Mouse (Mus musculus) embryo, embryonic 11.5 days (tissue): ENCODE measurements around the gene Prss21.
A peak's percentile ranks its signal among the peaks of the same experiment; 100 is the strongest.

Experiments
- DNase-seq: peaks from one replicate; pipeline ENCODE4 v3.0.0-alpha.2; 2012; ENCODE audit warnings: low read depth, low spot score

Prss21 gene

DNA sequence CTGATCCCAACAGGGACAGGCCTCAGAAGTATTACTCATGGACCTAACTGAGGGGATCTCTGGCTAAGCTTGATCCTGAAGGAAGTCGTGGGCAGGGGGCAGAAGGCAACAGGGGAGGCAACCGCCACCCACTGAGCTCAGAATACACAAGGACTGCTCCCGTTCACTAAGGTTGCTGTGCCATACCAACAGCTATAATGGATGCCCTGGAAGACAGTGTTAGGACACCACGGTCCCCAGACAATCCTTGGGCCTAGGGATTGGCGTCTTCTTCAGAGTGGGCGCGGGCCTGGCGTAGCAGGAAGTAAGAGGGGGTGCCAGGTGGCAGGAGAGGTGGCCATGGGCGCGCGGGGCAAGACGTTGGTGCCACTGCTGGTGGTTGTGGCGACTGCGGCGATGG, at the start of gene Prss21:
Prss21 (plus strand) TSS at position 301 of the 400 bp plus-strand sequence.
- DNase-seq, result no peak

DNA sequence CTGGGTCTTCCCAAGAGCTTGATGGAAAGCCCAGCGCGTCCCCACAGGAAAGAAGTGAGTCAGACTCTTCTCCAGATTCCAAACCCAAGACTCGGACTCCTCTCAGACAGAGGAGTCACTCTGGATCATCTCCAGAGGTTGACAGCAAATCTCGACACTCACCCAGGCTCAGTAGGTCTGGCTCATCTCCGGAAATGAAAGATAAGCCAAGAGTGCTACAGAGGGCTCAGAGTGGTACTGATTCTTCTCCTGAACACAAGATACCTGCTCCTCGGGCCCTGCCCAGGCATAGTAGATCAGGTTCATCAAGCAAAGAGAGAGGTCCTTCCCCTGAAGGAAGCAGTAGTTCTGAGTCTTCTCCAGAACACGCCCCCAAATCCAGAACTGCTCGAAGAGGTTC, 49.3 kb upstream of the Prss21 start:
- no peak for DNase-seq

GRCm38 (mm10) chr17:23819235-23819634, 48.6 kb upstream of the Prss21 start:
- no peak for DNase-seq

DNA sequence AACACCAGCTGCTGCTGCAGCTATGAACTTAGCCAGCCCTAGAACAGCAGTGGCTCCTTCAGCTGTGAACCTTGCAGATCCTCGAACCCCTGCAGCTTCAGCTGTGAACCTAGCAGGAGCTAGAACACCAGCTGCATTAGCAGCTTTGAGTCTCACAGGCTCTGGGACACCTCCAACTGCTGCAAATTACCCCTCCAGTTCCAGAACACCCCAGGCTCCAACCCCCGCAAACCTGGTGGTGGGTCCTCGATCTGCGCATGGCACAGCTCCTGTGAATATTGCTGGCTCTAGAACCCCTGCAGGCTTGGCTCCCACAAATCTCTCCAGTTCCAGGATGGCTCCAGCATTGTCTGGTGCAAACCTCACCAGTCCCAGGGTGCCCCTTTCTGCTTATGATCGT, 47.1 kb upstream of the Prss21 start:
- DNase-seq, result no peak

- no peak for DNase-seq
Measured at GRCm38 (mm10) chr17:23822094-23822493, 45.8 kb upstream of the Prss21 start.

DNA sequence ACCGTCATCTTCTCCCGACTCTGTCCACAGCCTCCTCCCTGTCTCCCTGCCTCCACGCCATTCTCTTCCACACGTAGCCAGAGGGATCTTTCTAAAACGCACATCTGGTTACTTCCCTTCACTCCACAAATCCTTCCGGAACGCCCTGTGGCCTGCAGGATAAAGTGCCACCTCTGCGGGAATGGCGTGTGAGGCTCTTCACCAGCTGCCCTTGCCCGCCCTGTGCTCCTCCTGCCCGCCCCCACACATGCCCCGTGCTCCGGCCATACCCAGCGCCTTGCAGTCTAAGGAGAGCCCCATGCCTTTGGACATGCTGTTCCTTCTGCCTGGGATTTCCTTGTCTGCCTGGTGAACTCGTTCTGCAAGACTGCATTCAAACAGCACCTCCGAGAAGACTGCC, 44.8 kb upstream of the Prss21 start:
- DNase-seq, result no peak

DNA sequence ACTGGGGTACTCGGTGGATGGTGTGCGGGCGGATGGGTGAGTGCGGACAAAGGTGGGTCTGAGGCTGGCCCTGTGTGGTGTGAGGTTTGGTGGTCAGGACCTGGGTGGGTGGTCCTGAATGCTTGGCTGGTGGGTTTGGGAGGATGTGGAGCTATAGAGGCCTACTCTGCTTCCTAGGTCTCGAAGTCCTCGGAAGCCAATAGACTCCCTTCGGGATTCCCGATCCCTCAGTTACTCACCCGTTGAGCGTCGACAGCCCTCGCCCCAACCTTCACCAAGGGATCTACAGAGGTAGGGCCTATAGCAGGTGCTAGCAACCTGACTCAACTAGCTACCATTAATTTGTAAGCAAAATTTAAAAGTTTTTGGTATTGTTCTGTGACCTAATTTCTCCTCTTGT, 44.2 kb upstream of the Prss21 start:
- no peak for DNase-seq

DNA sequence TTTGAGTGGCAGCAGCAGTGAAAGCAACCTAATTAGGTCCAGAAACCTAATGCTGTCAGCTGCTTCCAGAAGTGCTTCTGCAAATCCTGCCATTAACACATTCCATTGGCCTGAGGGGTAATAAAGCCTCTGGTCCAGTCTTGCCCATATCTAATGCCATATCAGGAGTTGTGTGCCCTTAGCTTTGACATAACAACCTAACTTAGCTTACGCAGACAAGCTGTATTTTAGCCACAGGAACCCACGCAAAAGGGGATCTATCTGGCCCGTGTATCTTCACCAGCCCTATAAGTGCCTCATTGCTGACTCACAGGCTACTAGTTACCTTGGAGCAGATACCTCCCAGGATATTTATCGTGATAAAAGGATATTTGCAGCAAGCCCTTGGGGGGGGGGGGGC, 42.3 kb upstream of the Prss21 start:
- no peak for DNase-seq

DNA sequence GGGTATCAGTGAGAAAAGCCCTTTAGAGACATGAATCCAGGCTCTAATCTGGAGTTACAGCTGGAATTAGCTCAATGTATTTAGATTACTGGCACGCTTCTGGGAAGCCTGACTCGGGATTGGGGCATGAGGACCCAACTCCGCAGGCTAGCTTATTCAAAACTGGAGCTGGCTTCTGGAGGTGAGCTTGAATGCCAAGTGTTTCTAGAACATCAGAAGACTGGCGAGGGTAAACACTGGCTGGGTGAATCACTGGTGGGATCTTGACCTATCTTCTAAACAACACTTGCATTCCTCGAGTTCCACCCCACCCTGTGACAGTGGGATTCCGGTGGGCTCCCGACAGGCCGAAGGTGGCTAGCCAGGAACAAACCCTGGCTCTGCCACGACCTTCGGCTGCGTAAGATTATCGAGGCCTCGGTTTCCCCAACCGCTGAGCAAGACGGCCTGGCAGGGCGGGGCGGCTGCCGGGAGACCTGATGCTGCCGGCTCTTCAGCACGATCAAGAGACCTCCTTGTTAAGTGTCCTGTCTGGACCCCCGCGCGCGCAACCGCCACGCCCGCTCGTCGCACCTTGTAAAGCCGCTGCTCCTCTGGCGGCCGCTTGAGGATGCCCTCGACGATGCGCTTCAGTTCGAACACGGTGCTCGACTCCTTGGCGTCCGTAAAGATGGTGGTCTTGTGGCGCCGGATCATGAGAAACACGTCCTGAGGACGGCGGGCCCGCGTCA, 39.4 kb upstream of the Prss21 start:
- no peak for DNase-seq

DNA sequence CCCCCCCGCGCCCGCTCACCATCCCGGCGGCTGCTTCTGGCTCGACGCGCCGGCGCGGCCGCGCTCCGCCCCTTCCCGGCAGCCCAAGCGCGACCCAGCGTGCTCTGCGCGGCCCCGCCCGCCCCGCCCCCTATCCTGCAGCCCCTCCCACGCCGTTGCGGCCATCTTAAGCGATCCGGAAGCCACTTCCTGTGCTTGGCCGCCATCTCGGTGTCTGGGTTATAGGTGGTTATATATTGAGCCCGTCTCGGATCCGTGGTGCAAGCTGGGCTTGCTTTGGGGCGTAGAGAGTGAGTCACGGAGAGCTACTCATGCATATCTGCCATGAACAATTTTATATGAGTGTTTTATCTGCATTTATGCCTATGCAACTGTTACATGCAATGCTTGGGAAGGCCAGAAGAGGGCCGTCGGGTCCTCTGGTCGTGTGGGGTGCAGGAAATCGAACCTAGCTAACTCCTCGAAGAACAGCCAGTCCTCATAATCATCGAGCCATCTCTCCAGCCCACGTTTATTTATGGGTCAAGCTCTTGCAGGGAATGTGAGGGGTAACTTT, 38.7 kb upstream of the Prss21 start, which contains the start of gene Elob:
Elob (minus strand) TSS at position 73 of the 556 bp plus-strand sequence.
- DNase-seq, result peak; percentile 72

GRCm38 (mm10) chr17:23831201-23831600, 36.7 kb upstream of the Prss21 start:
- no peak for DNase-seq

DNA sequence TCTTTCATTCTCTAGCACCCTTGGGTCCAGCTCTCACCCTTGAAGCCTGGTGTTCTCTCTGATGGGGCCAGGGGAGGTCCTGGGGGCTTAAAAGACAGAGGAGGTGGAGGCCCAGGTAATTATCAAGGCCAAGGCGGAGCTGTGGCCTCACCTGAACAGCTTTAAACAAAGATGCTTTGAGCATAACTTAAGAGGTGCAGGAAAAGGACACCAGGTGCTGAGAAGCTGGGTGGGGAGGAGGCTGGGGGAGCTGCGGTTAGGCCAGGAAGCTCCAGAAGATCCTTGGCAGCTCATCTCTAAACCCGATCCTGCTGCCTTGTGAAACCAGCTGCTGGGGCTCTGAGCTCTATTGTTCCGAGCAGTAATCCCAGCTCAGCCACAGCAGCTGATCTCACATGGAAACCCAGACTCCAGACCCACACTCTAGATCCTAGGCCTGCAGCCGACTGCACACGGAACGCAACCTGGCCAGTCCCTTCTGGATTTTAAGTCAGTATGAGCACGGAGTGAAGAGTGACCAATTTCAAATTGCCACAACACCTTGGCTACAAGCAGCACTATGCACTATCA, 31.8 kb upstream of the Prss21 start, which contains the start of gene Prss33:
Prss33 (minus strand) TSS at position 51 of the 570 bp plus-strand sequence.
- DNase-seq, result no peak

- peak; percentile 52 for DNase-seq
Measured at GRCm38 (mm10) chr17:23841145-23841544, 26.7 kb upstream of the Prss21 start.

GRCm38 (mm10) chr17:23843141-23843811, 24.6 kb upstream of the Prss21 start:
- DNase-seq, result no peak

DNA sequence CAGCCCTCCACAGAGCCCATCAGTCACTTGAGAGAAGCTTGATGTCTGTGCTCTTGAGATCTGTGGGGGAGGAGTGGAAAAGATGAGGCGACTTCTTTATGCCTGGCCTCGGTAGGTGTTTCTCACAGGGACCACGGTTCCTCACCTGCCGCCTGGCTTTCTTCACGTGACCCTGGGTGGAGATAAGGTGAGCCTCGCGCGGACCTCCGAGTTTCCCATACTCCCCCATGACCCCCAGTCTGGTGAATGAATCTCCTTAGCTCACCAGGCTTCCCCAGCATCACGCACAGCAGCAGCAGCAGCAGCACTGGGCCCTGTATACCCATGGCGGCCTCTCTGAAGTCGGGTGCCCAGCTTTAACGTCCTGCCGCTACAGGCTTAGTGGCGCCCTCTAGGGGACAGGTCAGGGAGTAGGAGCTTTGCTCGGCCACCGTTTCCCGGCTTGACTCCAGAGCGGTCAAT, 24.0 kb upstream of the Prss21 start, which contains the start of the genes Prss32 and Prss41:
Prss32 (plus strand) TSS at position 44 of the 462 bp plus-strand sequence.
Prss41 (minus strand) TSS at position 361 of the 462 bp plus-strand sequence.
- DNase-seq, result peak; percentile 66

GRCm38 (mm10) chr17:23850028-23850427, 17.8 kb upstream of the Prss21 start:
- DNase-seq, result no peak

DNA sequence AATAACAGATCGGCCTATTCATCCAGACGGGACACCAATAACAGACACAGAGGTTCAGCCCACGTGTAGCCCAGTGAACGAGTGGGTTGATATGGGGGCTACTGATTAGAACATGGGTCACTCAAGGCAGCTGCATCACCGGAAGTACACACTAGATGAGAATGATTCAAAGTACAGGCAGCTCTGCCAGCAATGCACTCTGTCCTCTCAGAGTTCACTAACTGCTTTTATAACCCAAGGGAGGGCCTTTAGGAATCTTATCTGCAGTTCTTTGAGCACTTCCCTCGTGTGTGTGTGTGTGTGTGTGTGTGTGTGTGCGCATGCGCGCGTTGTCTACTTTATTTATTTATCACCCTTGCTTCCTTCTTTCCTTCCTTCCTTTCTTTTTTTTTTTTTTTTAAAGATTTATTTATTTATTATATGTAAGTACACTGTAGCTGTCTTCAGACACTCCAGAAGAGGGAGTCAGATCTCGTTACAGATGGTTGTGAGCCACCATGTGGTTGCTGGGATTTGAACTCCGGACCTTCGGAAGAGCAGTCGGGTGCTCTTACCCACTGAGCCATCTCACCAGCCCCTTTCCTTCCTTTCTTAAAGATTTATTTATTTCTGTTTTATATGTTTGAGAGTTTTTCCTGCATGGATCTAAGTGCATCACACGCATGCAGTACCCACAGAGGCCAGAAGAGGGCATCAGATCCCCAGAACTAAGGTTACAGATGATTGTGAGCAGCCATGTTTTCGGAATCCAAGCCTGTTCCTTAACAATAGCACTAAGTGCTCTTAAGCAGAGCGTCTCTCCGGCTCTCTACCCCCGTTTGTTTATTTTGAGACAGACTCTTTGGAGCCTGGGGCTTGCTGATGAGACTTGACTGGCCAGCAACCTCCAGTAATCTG, 16.8 kb upstream of the Prss21 start:
- DNase-seq, result peak; percentile 53

DNA sequence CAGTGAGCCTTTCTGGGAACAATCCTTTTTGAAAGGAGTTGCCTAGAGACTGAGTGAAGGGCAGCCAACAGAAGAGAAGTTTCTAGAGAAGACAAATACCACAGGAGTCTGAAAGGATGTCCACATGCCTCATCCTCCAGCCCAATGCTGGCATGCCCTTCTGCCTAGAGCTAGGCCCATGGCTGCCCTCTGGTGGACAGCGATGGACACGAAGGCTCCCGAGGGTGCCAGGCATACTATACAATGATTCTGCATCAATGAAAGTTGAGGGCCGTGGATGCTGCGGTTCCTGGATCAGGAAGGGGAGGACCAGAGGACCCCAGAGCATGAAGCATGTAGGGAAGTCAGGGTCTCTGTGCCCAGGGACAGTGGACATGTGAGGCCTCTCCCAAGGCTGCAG, 14.6 kb upstream of the Prss21 start:
- DNase-seq, result no peak

DNA sequence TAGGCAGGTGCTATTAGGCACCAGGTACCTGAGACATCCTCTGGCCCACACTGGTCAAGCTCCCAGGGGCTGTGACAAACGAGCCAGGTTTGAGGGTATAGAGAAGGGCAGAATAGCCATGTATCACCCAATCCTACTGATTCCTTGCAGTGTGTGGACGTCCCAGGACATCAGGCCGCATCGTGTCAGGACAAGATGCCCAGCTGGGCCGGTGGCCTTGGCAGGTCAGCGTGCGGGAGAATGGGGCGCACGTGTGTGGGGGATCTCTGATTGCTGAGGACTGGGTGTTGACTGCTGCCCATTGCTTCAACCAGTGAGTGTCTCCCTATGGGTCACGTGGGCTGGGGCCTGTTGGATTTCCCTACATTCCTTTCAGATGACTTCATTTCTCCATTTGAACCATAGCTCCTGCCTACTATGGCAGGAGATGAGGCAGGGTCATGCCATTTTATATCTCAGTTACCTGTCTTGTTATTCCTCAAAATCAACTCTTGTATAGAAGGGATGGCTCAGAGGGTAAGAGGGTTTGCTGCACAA, 13.6 kb upstream of the Prss21 start:
- DNase-seq, result no peak

GRCm38 (mm10) chr17:23857193-23857592, 10.7 kb upstream of the Prss21 start:
- no peak for DNase-seq

GRCm38 (mm10) chr17:23857913-23858312, 9.9 kb upstream of the Prss21 start:
- DNase-seq, result no peak
